Mouse (Mus musculus) macrophage (primary cell): ENCODE measurements at regions not wholly inside any gene's neighbourhood (a gene's known extent, or its start where the extent isn't known, plus 50 kb on each side); places are given as distances from the start of the nearest gene placed in this dataset.

Experiments used
- H3K27ac ChIP-seq: fragments of 350-480 bp; formaldehyde crosslinking; 2 replicates; pipeline ENCODE4 v1.9.0; 2021
- H3K36me3 ChIP-seq: fragments of 350-480 bp; formaldehyde crosslinking; 2 replicates; pipeline ENCODE4 v1.9.0; 2021; ENCODE audit errors: inconsistent target
- H3K4me3 ChIP-seq: fragments of 350-480 bp; formaldehyde crosslinking; 2 replicates; pipeline ENCODE4 v1.9.0; 2021; ENCODE audit errors: inconsistent target
- H3K79me2 ChIP-seq: fragments of 350-480 bp; formaldehyde crosslinking; 2 replicates; pipeline ENCODE4 v1.9.0; 2021; ENCODE audit errors: inconsistent target
- WGBS: methylation state at CpG from one replicate; pipeline ENCODE4 v1.1.7; 2026; ENCODE audit warnings: inconsistent platforms; ENCODE audit not compliant: missing documents; 5-methylcytosine and 5-hydroxymethylcytosine counted together

GRCm38 (mm10) chr1:177589656-177590055 lies 140.0 kb upstream of the 1700016C15Rik start:
- no peaks in the 10 kb centered on the region for H3K79me2 ChIP-seq
- WGBS: 98% methylated on average over 4 of the region's 4 CpGs
- no peak overlapping the region for H3K4me3 ChIP-seq
- no peak overlapping the region for H3K27ac ChIP-seq
- no peaks in the 10 kb centered on the region for H3K36me3 ChIP-seq

- Histone ChIP-seq H3K27ac (no peak overlapping the region), H3K79me2 (no peaks in the 10 kb centered on the region), H3K36me3 (no peaks in the 10 kb centered on the region), H3K4me3 (no peak overlapping the region)
- WGBS: 92% methylated on average over 3 of the region's 3 CpGs
Observed at GRCm38 (mm10) chr1:177591742-177592141, 137.9 kb upstream of the 1700016C15Rik start.

DNA sequence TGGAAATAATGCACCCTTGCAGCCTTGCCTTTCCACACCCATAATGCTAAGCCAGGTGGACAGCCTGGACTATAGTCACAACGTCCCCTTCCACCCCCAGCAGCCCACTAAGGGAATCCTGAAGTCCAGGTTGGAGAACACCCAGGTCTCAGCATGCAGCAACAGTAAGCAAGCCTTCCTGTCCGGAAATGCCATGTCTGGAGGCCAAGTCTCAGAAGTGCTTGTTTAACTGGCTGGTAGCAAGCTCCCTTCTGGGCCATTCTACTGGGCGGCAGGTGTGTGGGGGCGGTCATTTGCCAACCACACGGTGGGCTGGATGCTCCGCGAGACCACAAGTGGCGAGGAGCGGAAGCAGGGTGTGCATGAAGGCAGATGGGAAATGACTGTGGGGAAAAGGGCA lies 137.3 kb upstream of the 1700016C15Rik start:
- 71% methylated on average over 5 of the region's 9 CpGs for WGBS
- H3K36me3 ChIP-seq: no peaks in the 10 kb centered on the region
- no peak overlapping the region for H3K27ac ChIP-seq
- H3K4me3 ChIP-seq: no peak overlapping the region
- H3K79me2 ChIP-seq: no peaks in the 10 kb centered on the region

- Histone ChIP-seq H3K4me3 (no peak overlapping the region), H3K79me2 (no peaks in the 10 kb centered on the region)
- 91% methylated on average over 11 of the region's 13 CpGs for WGBS
Observed at GRCm38 (mm10) chr1:177594341-177594740, 135.3 kb upstream of the 1700016C15Rik start.

GRCm38 (mm10) chr1:177595326-177595914 lies 134.2 kb upstream of the 1700016C15Rik start:
- WGBS: 91% methylated on average over 7 of the region's 7 CpGs
- Histone ChIP-seq H3K27ac (no peak overlapping the region), H3K36me3 (no peaks in the 10 kb centered on the region), H3K4me3 (no peak overlapping the region), H3K79me2 (no peaks in the 10 kb centered on the region)

More at GRCm38 (mm10) chr1:177594341-177594740, 135.3 kb upstream of the 1700016C15Rik start:
- Histone ChIP-seq H3K27ac (no peak overlapping the region), H3K36me3 (no peaks in the 10 kb centered on the region)

GRCm38 (mm10) chr1:177597036-177597435 lies 132.6 kb upstream of the 1700016C15Rik start:
- WGBS: 91% methylated on average over 4 of the region's 4 CpGs
- no peaks in the 10 kb centered on the region for H3K79me2 ChIP-seq
- no peak overlapping the region for H3K27ac ChIP-seq
- H3K36me3 ChIP-seq: no peaks in the 10 kb centered on the region
- no peak overlapping the region for H3K4me3 ChIP-seq

- H3K27ac ChIP-seq: no peak overlapping the region
- 94% methylated on average over 6 of the region's 6 CpGs for WGBS
- no peak overlapping the region for H3K4me3 ChIP-seq
- no peaks in the 10 kb centered on the region for H3K79me2 ChIP-seq
- H3K36me3 ChIP-seq: no peaks in the 10 kb centered on the region
Observed at GRCm38 (mm10) chr1:177605353-177605969, 124.2 kb upstream of the 1700016C15Rik start.

DNA sequence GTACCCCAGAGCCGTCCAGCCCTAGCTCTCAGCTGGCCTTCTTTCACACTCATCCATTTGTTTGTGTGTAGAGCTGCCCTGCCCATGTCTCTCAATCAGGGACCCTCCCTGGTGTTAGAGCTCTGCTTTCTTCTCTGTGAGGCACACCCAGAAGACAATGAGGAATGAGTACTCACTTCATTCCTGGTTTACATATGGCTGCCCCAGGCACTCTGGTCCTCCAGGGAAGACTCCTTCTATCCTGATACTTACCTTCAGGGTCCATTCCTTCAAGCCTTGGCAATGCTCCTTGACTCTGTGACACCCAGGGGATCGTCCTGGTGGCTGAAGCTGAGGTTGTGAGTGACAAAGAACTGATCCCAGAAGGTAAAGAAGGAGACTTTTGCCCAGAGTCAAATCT lies 122.0 kb upstream of the 1700016C15Rik start:
- 84% methylated on average over 2 of the region's 2 CpGs for WGBS
- Histone ChIP-seq H3K27ac (no peak overlapping the region), H3K79me2 (no peaks in the 10 kb centered on the region), H3K36me3 (no peaks in the 10 kb centered on the region), H3K4me3 (no peak overlapping the region)

GRCm38 (mm10) chr1:177608551-177609020 lies 121.0 kb upstream of the 1700016C15Rik start:
- no peak overlapping the region for H3K4me3 ChIP-seq
- H3K27ac ChIP-seq: no peak overlapping the region
- WGBS: 96% methylated on average over 17 of the region's 18 CpGs
- H3K36me3 ChIP-seq: no peaks in the 10 kb centered on the region
- no peaks in the 10 kb centered on the region for H3K79me2 ChIP-seq

- no peak overlapping the region for H3K27ac ChIP-seq
- WGBS: 55% methylated on average over 2 of the region's 2 CpGs
- no peak overlapping the region for H3K4me3 ChIP-seq
- H3K79me2 ChIP-seq: no peaks in the 10 kb centered on the region
- H3K36me3 ChIP-seq: no peaks in the 10 kb centered on the region
Observed at GRCm38 (mm10) chr1:177609226-177609625, 120.4 kb upstream of the 1700016C15Rik start.

DNA sequence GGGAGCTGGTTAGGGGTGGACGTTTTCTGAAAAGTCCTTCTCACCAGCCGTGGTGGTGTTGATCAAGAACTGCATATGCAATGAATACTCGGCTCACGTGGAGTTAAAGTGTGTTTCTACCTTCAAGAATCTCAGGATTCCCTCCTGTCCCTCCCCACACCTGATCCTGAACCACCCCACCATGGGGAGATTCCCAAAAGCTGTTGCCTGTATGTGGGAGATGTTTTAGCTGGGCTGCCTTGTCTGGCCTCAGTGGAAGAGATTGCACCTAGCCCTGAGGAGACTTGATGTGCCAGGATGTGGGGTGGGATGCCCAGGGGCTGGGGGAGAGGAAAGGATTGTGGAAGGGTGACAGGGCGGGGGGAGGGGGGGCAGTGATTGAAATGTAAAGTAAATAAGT lies 119.9 kb upstream of the 1700016C15Rik start:
- 87% methylated on average over 5 of the region's 5 CpGs for WGBS
- Histone ChIP-seq H3K36me3 (no peaks in the 10 kb centered on the region), H3K79me2 (no peaks in the 10 kb centered on the region), H3K27ac (no peak overlapping the region), H3K4me3 (no peak overlapping the region)

DNA sequence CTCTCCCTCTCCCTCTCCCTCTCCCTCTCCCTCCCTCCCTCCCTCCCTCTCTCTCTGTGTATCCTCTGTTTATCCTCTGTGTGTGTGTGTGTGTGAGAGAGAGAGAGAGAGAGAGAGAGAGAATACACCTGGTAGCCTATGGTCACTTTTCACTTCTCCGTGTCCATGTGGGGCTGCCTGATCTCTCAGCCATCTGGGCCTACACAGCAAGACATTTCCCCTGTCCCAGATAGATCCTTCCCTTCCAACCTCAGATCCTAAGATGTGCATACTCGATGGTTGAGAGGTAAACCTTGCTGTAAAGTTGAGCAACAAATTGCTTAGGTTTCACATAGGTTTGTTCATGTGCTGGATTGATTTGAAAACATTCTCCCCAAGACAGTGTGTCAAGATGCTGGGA lies 119.5 kb upstream of the 1700016C15Rik start:
- no peaks in the 10 kb centered on the region for H3K79me2 ChIP-seq
- 89% methylated on average over 2 of the region's 2 CpGs for WGBS
- no peak overlapping the region for H3K27ac ChIP-seq
- no peak overlapping the region for H3K4me3 ChIP-seq
- no peaks in the 10 kb centered on the region for H3K36me3 ChIP-seq

DNA sequence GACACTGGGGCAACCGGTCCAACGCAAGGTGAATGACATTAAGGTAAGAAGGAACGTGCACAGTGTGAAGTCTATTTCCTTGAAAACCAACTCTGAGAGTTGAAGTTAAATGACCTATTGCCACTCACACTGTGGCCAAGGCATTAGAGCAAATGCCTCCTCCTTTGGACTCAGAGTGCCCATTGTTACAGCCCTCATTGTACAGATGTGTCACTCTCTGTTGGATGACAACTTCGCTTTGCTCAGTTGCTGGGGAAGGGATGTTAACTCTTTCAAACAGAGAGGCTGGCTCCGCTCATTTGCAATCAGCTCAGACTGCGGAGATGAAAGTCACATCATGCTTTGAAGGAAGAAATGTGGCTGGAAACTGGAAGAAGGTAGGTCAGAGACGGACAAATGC lies 117.1 kb upstream of the 1700016C15Rik start:
- Histone ChIP-seq H3K36me3 (no peaks in the 10 kb centered on the region), H3K4me3 (no peak overlapping the region), H3K79me2 (no peaks in the 10 kb centered on the region), H3K27ac (no peak overlapping the region)
- 96% methylated on average over 7 of the region's 7 CpGs for WGBS

DNA sequence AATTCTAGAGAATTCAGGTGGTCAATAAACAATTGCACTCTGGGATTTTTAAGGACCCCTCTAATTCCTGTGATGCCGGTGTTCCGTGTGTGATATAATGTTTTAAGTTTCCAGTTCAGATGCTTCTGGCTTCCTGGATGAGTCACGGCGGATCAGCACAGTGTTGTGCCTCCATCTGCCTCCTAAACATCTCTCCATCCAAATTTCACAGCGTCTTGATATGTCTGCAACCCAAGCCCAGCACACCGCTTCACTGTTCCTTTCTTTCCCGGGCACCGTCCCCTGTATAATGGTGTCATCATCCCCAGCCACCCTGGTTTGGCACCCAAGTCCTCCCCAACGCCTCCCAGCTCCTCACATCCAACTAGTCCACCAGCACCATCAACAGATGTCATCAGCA lies 114.0 kb upstream of the 1700016C15Rik start:
- Histone ChIP-seq H3K27ac (no peak overlapping the region), H3K36me3 (no peaks in the 10 kb centered on the region), H3K4me3 (no peak overlapping the region), H3K79me2 (no peaks in the 10 kb centered on the region)
- 100% methylated on average over 9 of the region's 9 CpGs for WGBS

- Histone ChIP-seq H3K36me3 (no peaks in the 10 kb centered on the region), H3K79me2 (no peaks in the 10 kb centered on the region), H3K4me3 (no peak overlapping the region), H3K27ac (no peak overlapping the region)
- 88% methylated on average over 24 of the region's 24 CpGs for WGBS
Observed at GRCm38 (mm10) chr1:177616335-177617239, 113.0 kb upstream of the 1700016C15Rik start.
